Mouse (Mus musculus): ENCODE measurements around the gene Kcnk5. TPM values are rescaled to one million over a fixed set of nuclear protein-coding genes. Genes with fewer than 3 reads are reported as not detected.
A peak's percentile ranks its signal among the peaks of the same experiment; 100 is the strongest.

Gene Kcnk5
- polyA plus RNA-seq (2015; fragmentation: Nextera tagmentation; extraction: Ambion mirVana), result 21.9 and 22.7 TPM in 2 replicates

DNA sequence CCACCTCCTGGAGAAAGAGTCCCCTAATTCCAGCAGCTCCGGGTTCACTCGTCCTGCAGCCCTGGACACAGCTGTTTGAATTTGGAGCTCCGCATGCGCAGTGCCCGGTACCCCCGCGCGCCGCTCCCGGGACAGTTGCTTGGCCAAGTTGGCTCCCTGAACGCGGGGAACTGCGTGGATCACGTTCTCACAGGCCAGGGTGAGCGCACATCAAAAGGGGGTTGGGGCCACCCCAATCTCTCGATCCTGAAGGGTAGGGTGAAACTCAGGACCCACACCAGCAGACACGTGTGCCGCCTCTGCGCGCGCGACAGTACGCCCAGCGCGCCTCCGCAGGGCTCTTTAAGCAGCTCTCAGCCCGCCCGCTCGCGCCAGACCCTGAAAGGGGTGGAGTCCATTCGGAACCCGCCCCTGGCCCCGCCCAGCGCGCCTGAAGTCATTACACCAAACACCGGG, at the start of gene Kcnk5:
Gene Kcnk5 (minus strand): TSS at position 344 of the 456 bp plus-strand sequence.
- Histone ChIP-seq H3K4me3 (ENCODE audit: low read length) (peak within 1 kb of the TSS; percentile 49), H3K27me3 (ENCODE audit: insufficient read depth, low read length) (no peaks in the 10 kb centered on the region), H3K4me2 (replicated peaks; ENCODE audit: low read depth, low read length) (peak within 1 kb of the TSS; percentile 85), H3K27ac (ENCODE audit: low read length) (peak within 1 kb of the TSS; percentile 40; the same call in 1 of the 2 replicates), H3K4me1 (ENCODE audit: insufficient read depth, low read length) (peaks cover 28% of the 10 kb centered on the region), H3K36me3 (ENCODE audit: insufficient read depth, low read length) (no peaks in the 10 kb centered on the region), H3K9me3 (ENCODE audit: low read length) (no peaks in the 10 kb centered on the region), H3K9ac (replicated peaks; ENCODE audit: low read length) (peak within 1 kb of the TSS; percentile 32)
- WGBS, result under 1% methylated on average over 36 of the region's 36 CpGs
- ATAC-seq (ENCODE audit: low FRiP score, low TSS enrichment), result peak; percentile 93

DNA sequence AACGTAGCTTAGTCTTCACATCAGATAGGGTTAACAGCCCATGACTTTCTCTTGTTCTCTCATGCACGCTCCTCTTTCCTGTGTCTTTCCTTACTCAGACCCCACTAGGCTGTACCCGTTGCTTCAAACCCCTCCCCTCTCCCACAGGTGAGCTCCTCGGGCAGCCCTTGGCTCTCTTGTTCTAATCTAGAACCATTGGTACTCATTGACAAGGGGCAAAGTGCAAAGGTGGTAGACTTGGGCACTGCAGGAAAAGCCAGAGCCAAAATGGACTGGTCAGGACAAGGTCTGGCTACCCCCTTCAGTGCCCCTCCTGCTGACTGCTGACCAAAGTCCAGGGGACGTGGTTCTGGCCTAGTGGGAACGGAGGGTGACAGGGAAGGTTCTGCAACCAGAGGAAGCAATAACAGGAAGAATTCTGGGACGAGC, 48.5 kb upstream of the Kcnk5 start:
- 44% methylated on average over 7 of the region's 7 CpGs for WGBS
- no peak overlapping the region for H3K4me2 ChIP-seq (replicated peaks; ENCODE audit: low read depth, low read length)
- H3K9me3 ChIP-seq (ENCODE audit: low read length), result no peaks in the 10 kb centered on the region
- no peaks in the 10 kb centered on the region for H3K27me3 ChIP-seq (ENCODE audit: insufficient read depth, low read length)
- no peak overlapping the region for H3K4me3 ChIP-seq (ENCODE audit: low read length)
- no peaks in the 10 kb centered on the region for H3K36me3 ChIP-seq (ENCODE audit: insufficient read depth, low read length)
- H3K4me1 ChIP-seq (ENCODE audit: insufficient read depth, low read length), result peaks cover 29% of the 10 kb centered on the region
- H3K27ac ChIP-seq (ENCODE audit: low read length), result peak overlapping the region; percentile 52; the same call in 1 of the 2 replicates
- ATAC-seq (ENCODE audit: low FRiP score, low TSS enrichment), result peak; percentile 84
- no peak overlapping the region for H3K9ac ChIP-seq (replicated peaks; ENCODE audit: low read length)

DNA sequence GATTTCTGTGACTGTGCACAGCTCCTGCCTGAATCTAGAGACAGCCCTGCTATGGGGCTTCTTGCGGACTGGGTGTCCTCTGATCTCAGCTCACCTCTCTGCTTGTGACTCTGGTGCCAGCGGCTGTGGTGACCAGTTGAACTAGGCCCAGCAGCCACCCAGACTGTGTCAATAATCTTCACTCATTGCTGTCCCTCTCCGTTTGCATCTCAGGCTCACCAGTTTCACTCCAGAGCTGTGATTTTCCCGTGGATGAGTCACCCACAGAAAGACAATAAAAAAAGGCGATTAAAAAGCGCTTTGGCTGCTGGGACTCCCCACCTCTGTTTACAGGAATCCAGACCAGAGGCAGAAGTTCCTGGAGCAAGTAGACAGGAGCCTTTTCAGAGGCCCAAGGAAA, 47.8 kb upstream of the Kcnk5 start:
- no peak overlapping the region for H3K4me2 ChIP-seq (replicated peaks; ENCODE audit: low read depth, low read length)
- peak overlapping the region; percentile 52 for H3K27ac ChIP-seq (ENCODE audit: low read length)
- H3K4me1 ChIP-seq (ENCODE audit: insufficient read depth, low read length), result peaks cover 29% of the 10 kb centered on the region
- 60% methylated on average over 6 of the region's 6 CpGs for WGBS
- no peak for ATAC-seq (ENCODE audit: low FRiP score, low TSS enrichment)
- H3K4me3 ChIP-seq (ENCODE audit: low read length), result no peak overlapping the region
- no peaks in the 10 kb centered on the region for H3K9me3 ChIP-seq (ENCODE audit: low read length)
- no peaks in the 10 kb centered on the region for H3K27me3 ChIP-seq (ENCODE audit: insufficient read depth, low read length)
- no peak overlapping the region for H3K9ac ChIP-seq (replicated peaks; ENCODE audit: low read length)
- H3K36me3 ChIP-seq (ENCODE audit: insufficient read depth, low read length), result no peaks in the 10 kb centered on the region

DNA sequence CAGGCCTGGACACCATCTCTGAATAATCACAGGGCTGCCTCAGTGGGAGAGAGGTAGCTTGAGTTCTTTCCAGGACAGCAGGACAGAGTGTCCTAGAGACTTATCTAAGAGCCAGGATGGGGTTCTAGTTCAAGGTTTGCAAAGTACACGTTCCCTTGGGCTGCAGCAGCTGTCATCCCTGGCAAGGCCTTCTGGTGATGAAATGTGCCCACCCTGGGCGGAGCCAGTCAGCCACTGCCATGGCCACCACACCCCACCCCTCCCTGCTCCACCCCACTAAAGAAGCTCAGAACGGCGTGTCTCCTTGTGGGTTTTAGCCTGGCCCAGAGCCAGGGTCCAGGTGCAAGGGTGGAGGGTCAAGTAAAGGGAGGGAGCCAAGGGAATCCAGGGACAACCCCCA, 46.7 kb upstream of the Kcnk5 start:
- WGBS, result 50% methylated on average over 4 of the region's 4 CpGs
- Histone ChIP-seq H3K36me3 (ENCODE audit: insufficient read depth, low read length) (no peaks in the 10 kb centered on the region), H3K9ac (replicated peaks; ENCODE audit: low read length) (no peak overlapping the region), H3K4me2 (replicated peaks; ENCODE audit: low read depth, low read length) (no peak overlapping the region), H3K4me3 (ENCODE audit: low read length) (no peak overlapping the region), H3K27me3 (ENCODE audit: insufficient read depth, low read length) (no peaks in the 10 kb centered on the region), H3K27ac (ENCODE audit: low read length) (no peak overlapping the region), H3K9me3 (ENCODE audit: low read length) (no peaks in the 10 kb centered on the region), H3K4me1 (ENCODE audit: insufficient read depth, low read length) (peaks cover 25% of the 10 kb centered on the region)
- ATAC-seq (ENCODE audit: low FRiP score, low TSS enrichment), result no peak

DNA sequence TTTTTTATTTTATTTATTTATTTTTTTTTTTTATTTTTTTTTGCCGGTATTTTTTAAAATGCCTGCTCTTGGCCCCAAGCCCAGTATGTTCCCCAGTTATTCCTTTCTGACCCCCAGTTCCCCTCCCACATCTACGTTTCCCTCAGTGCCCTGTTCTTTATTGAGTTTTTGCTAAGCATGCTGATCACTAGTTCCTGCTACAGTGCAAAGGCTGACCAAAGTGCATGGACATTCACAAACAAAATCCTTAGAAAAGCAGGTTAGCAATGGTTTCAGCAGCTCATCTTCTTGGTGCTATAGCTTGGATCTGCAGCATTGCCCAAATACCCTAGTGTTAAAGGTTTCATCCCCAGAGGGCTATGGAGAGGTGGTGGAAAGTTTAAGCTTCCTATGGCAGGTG, 45.4 kb upstream of the Kcnk5 start:
- Histone ChIP-seq H3K9ac (replicated peaks; ENCODE audit: low read length) (no peak overlapping the region), H3K27me3 (ENCODE audit: insufficient read depth, low read length) (no peaks in the 10 kb centered on the region), H3K36me3 (ENCODE audit: insufficient read depth, low read length) (no peaks in the 10 kb centered on the region), H3K9me3 (ENCODE audit: low read length) (no peaks in the 10 kb centered on the region), H3K4me3 (ENCODE audit: low read length) (no peak overlapping the region), H3K4me1 (ENCODE audit: insufficient read depth, low read length) (peaks cover 22% of the 10 kb centered on the region), H3K27ac (ENCODE audit: low read length) (no peak overlapping the region), H3K4me2 (replicated peaks; ENCODE audit: low read depth, low read length) (no peak overlapping the region)
- 43% methylated on average over 2 of the region's 2 CpGs for WGBS
- no peak for ATAC-seq (ENCODE audit: low FRiP score, low TSS enrichment)

DNA sequence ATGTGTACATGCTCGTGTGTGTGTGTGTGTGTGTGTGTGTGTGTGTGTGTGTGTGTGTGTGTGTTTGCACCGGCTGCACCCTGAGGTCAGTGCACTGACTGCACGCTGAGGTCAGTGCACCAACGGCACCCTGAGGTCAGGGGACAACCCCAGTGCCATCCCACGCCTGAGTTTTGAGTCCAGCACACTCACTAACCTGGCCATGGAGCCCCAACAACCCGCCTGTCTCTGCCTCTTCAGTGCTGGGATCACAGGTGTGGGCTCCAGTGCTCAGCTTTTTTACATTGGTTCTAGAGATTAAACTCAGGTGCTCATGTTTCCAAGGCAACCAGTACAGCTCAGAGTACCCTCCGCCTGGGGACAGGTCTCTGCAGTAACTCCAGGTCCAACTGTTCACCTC, 44.9 kb upstream of the Kcnk5 start:
- Histone ChIP-seq H3K9me3 (ENCODE audit: low read length) (no peaks in the 10 kb centered on the region), H3K4me1 (ENCODE audit: insufficient read depth, low read length) (peaks cover 22% of the 10 kb centered on the region), H3K9ac (replicated peaks; ENCODE audit: low read length) (no peak overlapping the region), H3K27me3 (ENCODE audit: insufficient read depth, low read length) (no peaks in the 10 kb centered on the region), H3K27ac (ENCODE audit: low read length) (no peak overlapping the region), H3K36me3 (ENCODE audit: insufficient read depth, low read length) (no peaks in the 10 kb centered on the region), H3K4me3 (ENCODE audit: low read length) (no peak overlapping the region), H3K4me2 (replicated peaks; ENCODE audit: low read depth, low read length) (no peak overlapping the region)
- 54% methylated on average over 7 of the region's 7 CpGs for WGBS
- ATAC-seq (ENCODE audit: low FRiP score, low TSS enrichment), result no peak

DNA sequence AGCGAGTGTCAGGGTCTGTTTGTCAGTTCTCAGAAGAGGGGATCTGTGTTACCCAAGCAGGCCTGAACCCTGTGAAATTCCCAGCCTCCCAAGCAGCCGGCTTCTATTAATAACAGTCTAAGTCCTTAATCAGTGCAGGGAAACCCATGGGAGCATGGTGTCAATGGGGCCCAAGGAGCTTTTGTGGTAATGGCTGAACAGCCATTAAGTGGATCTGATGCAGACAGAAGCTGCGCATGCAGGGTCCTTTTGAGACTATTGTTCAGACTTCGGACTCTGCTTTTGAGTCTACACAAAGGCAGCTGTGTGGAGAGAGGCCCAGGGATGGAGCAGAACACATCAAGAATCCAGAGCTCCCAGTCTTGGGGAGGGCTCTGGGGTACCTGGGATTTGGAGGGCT, 43.9 kb upstream of the Kcnk5 start:
- H3K36me3 ChIP-seq (ENCODE audit: insufficient read depth, low read length), result no peaks in the 10 kb centered on the region
- no peak overlapping the region for H3K27ac ChIP-seq (ENCODE audit: low read length)
- H3K9ac ChIP-seq (replicated peaks; ENCODE audit: low read length), result no peak overlapping the region
- no peaks in the 10 kb centered on the region for H3K9me3 ChIP-seq (ENCODE audit: low read length)
- no peaks in the 10 kb centered on the region for H3K27me3 ChIP-seq (ENCODE audit: insufficient read depth, low read length)
- H3K4me3 ChIP-seq (ENCODE audit: low read length), result no peak overlapping the region
- 79% methylated on average over 4 of the region's 4 CpGs for WGBS
- H3K4me2 ChIP-seq (replicated peaks; ENCODE audit: low read depth, low read length), result no peak overlapping the region
- no peak for ATAC-seq (ENCODE audit: low FRiP score, low TSS enrichment)
- peaks cover 18% of the 10 kb centered on the region for H3K4me1 ChIP-seq (ENCODE audit: insufficient read depth, low read length)

DNA sequence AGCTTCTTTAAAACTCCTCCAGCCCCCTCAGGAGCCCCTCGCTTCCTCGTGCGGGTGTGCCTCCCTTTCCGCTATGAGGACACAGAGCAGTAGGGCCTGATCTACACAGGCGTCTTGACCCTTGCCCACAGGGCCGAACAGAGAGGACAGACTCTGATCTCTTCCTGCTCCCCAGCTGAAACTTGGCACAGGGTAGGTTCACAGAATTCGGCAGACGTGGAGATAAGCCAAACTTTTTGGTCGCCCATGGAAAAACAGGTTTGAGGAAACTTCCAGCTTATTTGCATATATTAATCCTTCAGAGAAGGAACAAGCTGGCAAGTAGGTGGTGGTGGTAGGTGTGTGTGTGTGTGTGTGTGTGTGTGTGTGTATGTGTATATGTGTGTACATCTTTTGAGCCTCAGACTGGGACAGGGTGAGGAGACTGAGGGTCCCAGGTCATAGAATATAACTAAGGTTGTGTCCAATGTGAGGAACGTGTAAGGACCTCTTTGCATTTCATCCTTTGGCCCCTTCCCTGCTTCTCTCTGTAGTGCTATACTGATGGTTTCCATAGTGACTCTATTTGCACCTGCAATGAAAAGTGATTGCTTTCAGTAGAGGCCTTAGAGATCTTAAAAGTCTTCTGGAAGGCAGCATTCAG, 43.1 kb upstream of the Kcnk5 start:
- no peak for ATAC-seq (ENCODE audit: low FRiP score, low TSS enrichment)
- H3K27me3 ChIP-seq (ENCODE audit: insufficient read depth, low read length), result no peaks in the 10 kb centered on the region

DNA sequence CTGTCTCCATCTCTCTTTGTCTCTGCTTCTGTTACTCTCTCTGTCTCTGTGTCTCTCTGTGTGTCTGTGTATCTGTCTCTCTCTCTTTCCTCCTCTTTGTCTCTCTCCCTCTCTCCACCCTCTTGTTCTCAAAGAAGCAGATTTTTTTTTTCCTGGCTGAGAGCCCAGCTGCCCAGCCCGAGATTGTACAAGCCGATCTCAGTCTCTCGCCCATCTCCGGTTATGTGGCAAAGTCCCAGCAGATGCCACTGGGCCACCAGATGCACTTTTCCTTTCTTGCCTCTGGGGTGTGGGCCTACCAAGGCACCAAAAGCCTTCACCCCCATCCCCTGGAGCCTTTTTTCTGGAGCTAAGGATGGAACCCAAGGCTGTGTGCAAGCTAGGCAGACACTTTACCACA, 42.6 kb upstream of the Kcnk5 start:
- ATAC-seq (ENCODE audit: low FRiP score, low TSS enrichment), result no peak
- Histone ChIP-seq H3K9me3 (ENCODE audit: low read length) (no peaks in the 10 kb centered on the region), H3K27me3 (ENCODE audit: insufficient read depth, low read length) (no peaks in the 10 kb centered on the region), H3K4me2 (replicated peaks; ENCODE audit: low read depth, low read length) (no peak overlapping the region), H3K27ac (ENCODE audit: low read length) (no peak overlapping the region), H3K4me1 (ENCODE audit: insufficient read depth, low read length) (peaks cover 6% of the 10 kb centered on the region), H3K9ac (replicated peaks; ENCODE audit: low read length) (no peak overlapping the region), H3K4me3 (ENCODE audit: low read length) (no peak overlapping the region), H3K36me3 (ENCODE audit: insufficient read depth, low read length) (no peaks in the 10 kb centered on the region)
- WGBS, result 65% methylated on average over 4 of the region's 4 CpGs

More for the DNA sequence above, 43.1 kb upstream of the Kcnk5 start:
- Histone ChIP-seq H3K4me3 (ENCODE audit: low read length) (no peak overlapping the region), H3K36me3 (ENCODE audit: insufficient read depth, low read length) (no peaks in the 10 kb centered on the region), H3K9me3 (ENCODE audit: low read length) (no peaks in the 10 kb centered on the region), H3K4me2 (replicated peaks; ENCODE audit: low read depth, low read length) (no peak overlapping the region), H3K9ac (replicated peaks; ENCODE audit: low read length) (no peak overlapping the region), H3K4me1 (ENCODE audit: insufficient read depth, low read length) (peaks cover 12% of the 10 kb centered on the region), H3K27ac (ENCODE audit: low read length) (no peak overlapping the region)
- WGBS, result 61% methylated on average over 10 of the region's 10 CpGs

DNA sequence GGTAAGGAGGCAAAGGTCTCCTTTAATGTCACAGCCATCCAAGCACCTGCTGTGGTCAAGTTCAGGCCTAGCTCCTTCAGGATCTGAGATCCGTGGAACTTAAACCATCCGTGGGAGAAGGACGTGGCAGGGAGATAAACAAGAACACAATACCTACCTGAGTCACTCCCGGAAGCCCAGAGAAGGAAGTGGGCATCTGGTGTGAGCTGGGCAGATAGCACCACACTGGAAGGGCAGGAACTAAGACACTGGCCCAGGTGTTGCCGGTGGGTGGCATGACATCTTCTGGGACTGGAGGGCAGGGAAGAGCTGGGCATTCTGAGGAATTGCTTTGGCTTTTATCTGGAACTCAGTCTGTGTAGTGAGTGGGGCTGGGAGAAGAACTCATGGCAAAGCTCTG, 41.6 kb upstream of the Kcnk5 start:
- H3K4me3 ChIP-seq (ENCODE audit: low read length), result no peak overlapping the region
- no peaks in the 10 kb centered on the region for H3K9me3 ChIP-seq (ENCODE audit: low read length)
- H3K4me2 ChIP-seq (replicated peaks; ENCODE audit: low read depth, low read length), result no peak overlapping the region
- WGBS, result 72% methylated on average over 5 of the region's 5 CpGs
- H3K4me1 ChIP-seq (ENCODE audit: insufficient read depth, low read length), result peaks cover 5% of the 10 kb centered on the region
- no peaks in the 10 kb centered on the region for H3K27me3 ChIP-seq (ENCODE audit: insufficient read depth, low read length)
- H3K9ac ChIP-seq (replicated peaks; ENCODE audit: low read length), result no peak overlapping the region
- no peak for ATAC-seq (ENCODE audit: low FRiP score, low TSS enrichment)
- no peaks in the 10 kb centered on the region for H3K36me3 ChIP-seq (ENCODE audit: insufficient read depth, low read length)
- H3K27ac ChIP-seq (ENCODE audit: low read length), result no peak overlapping the region
